Comparison of ENCODE assay signal across 27 mouse cellular contexts in genomic region chr4:35820701-35821100, GRCm38 (mm10).
DNase-seq lines count a peak whose midpoint lies in the region; TF ChIP-seq lines count a peak whose summit lies in the region.
"Had no signal": no experiment of that assay in that cellular context is flagged by ENCODE, and none has a peak within 500 bp of the region (broad histone marks: within the 10 kb centered on the region; RNA-seq: fewer than 3 reads in every experiment).

No protein-coding gene starts in this region.

- no peak overlapping the region for H3K4me3 ChIP-seq in layer of hippocampus, adult 2 months
- H3K4me3 ChIP-seq: erythroblast, embryonic 14.5 days; heart, embryonic 10.5 days; heart, embryonic 15.5 days; hindbrain, embryonic 12.5 days; intestine, embryonic 15.5 days; liver, embryonic 12.5 days; megakaryocyte, embryonic 14.5 days; midbrain, embryonic 12.5 days; myocyte; neural tube, embryonic 12.5 days had no signal

- TF ChIP-seq CTCF in layer of hippocampus, adult 2 months (conservative IDR thresholded peaks at IDR 0.05), result no peak

- H3K27ac ChIP-seq in layer of hippocampus, adult 2 months, result peak overlapping the region; percentile 54
- H3K27ac ChIP-seq: heart, embryonic 10.5 days; heart, embryonic 15.5 days; hindbrain, embryonic 12.5 days; hindbrain, postnatal 0 days; intestine, embryonic 15.5 days; liver, embryonic 12.5 days; midbrain, embryonic 12.5 days; neural tube, embryonic 12.5 days had no signal

- peak; percentile 38 to 42 for DNase-seq in cerebellum, postnatal 10 days
- no peak for DNase-seq in cerebellum, postnatal 36 days
- no peak for DNase-seq in layer of hippocampus, adult 2 months (ENCODE audit: low spot score in 2 of 2)
- no peak for DNase-seq in layer of hippocampus, postnatal 25 days (ENCODE audit: extremely low spot score in 1 of 2, low spot score in 1 of 2)
- DNase-seq in brain, adult 2 months (ENCODE audit: low read depth, low spot score), result peak; percentile 92
- peak; percentile 82 for DNase-seq in layer of hippocampus, adult 9-11 months
- no peak for DNase-seq in adrenal gland, postnatal 10 days
- DNase-seq: adrenal gland, postnatal 36 days; gastrocnemius, postnatal 25 days; heart, adult 11 months; heart, postnatal 36 days; kidney, adult 2 months; kidney, postnatal 36 days; liver, postnatal 0 days; lung, postnatal 36 days; thymus, postnatal 4 days had no signal

Comparison
In these comparisons a context has a peak if more than half of its experiments do, and no peak if none do; other contexts are left out.
1. DNase-seq: peak in cerebellum, postnatal 10 days (2 of 2), brain, adult 2 months (single experiment) and layer of hippocampus, adult 9-11 months (single experiment); none in cerebellum, postnatal 36 days (0 of 2), layer of hippocampus, adult 2 months (0 of 2), layer of hippocampus, postnatal 25 days (0 of 2) and adrenal gland, postnatal 10 days (single experiment).